Mouse (Mus musculus): ENCODE data around the gene Kpna3. TPM values are rescaled to one million over a fixed set of nuclear protein-coding genes. Genes with fewer than 3 reads are reported as not detected.

Gene Kpna3
- total RNA-seq, 2 experiments from 2014 or later: 71.2 to 75.3 TPM

DNA sequence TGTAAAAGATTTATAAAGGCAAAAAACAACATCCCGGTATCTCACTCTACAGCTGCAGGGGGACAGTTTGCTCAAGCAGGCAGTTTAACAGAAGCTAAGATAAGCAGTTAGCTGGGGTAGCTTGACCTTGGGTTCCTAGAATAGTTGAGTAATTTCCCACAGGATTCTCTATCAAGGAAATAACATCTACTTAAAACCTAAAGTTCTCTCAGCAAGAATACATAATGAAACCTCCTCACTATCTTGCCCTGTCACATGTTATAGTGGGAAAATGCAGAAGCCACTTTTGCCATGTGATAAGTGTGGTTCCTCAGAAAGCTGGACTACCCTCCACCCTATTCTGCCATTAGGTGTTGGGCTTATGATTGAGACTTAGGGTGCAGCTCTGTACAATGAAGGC lies 116.9 kb downstream of the Kpna3 start:
- no peak for DNase-seq (ENCODE audit: low spot score in 2 of 2)

DNA sequence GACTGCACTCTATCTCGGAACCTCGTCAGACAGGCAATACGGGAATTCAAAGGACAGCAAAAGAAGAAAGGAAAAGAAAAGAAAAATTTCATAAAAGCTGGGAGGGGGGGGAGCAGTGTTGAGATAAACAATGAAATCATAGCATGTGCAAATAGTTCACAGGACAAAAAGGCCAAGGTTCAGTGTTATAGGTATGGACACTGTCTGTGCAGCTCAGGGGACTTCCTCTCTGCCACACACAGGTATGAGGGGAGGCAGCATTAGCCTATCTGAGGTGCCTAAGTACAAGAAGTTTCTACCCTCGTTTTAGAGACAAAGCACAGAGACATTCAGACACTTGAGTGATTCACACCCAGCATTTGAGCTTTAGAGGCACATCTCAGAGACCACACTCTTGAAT lies 118.5 kb downstream of the Kpna3 start:
- DNase-seq (ENCODE audit: low spot score in 2 of 2): no peak

- DNase-seq (ENCODE audit: low spot score in 2 of 2): no peak
Measured at GRCm38 (mm10) chr14:61320765-61321164, 118.9 kb downstream of the Kpna3 start.

DNA sequence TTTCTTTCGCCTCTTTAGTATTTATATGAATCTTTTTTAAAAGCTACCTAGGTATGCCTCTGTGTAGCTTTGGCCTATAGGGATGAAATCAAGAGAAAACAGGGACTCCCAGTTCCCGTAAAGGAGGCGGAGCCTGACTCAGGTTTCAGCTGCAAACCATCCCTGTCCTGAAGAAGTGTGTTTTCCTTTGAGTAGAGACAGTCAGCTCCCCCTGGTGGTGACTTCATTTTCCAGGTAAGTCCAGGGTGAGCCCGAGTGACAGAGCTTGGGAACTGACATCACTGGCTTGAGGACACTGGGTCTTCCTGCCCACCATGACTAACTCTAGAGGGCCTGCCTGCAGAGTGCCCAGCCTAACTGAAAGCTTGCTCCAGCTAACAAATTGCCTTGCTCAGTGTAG lies 122.8 kb downstream of the Kpna3 start:
- peak; percentile 58 to 74 for DNase-seq (ENCODE audit: low spot score in 2 of 2)

Other genes with a start within 250 kb of the Kpna3 start
- gene Sgcg, start 181.4 kb downstream of the Kpna3 start, total RNA-seq (2021): under 1 TPM in 1 of 2 experiments, not detected in 1; 0.40 TPM
- under 1 TPM; 0.72 to 0.82 TPM for gene Arl11, start 130.1 kb downstream of the Kpna3 start, total RNA-seq (2021)
- gene Ebpl, start 79.4 kb downstream of the Kpna3 start, total RNA-seq (2021): 1 to 10 TPM; 3.9 to 4.4 TPM
- 10 to 100 TPM; 46.8 to 51.6 TPM for gene Spryd7, start 117.0 kb upstream of the Kpna3 start, total RNA-seq (2021)
- 10 to 100 TPM in 1 of 2 experiments, 1 to 10 TPM in 1; 9.4 to 11.5 TPM for gene Trim13, start 158.4 kb upstream of the Kpna3 start, total RNA-seq (2021)
- gene Kcnrg, start 167.6 kb upstream of the Kpna3 start, total RNA-seq (2021): under 1 TPM; 0.74 to 0.77 TPM

All from left cerebral cortex, adult 18-20 months (tissue).